Mouse (Mus musculus) lung, adult 2 months (tissue): ENCODE data around the gene Zfp566.
"Not testable (repeated sequence)": the region's sequence is repeated elsewhere in the genome, so short reads cannot be mapped to it uniquely, and the experiment has no call there.

Experiments used
- CTCF ChIP-seq: fragments of 200-500 bp; IDR thresholded peaks from 2 replicates; pipeline ENCODE4 v1.5.1; 2011; ENCODE audit warnings: mild to moderate bottlenecking, low read length, control low read depth; ENCODE audit not compliant: insufficient read depth
- POLR2A ChIP-seq: fragments of 200-500 bp; IDR thresholded peaks from 2 replicates; pipeline ENCODE4 v1.6.1; 2011; ENCODE audit warnings: low read depth, mild to moderate bottlenecking, control low read depth, low read length, borderline replicate concordance; ENCODE audit errors: extremely low read depth

GRCm38 (mm10) chr7:30117935-30118334, 27.6 kb upstream of the Zfp566 start:
- TF ChIP-seq CTCF, POLR2A: not testable (repeated sequence)
